Mouse (Mus musculus) urinary bladder, postnatal 10 days (tissue): ENCODE measurements around the gene Gm20388.

Experiments used
- DNase-seq: peaks from one replicate; pipeline ENCODE4 v3.0.0; 2022; ENCODE audit warnings: low spot score

The Gm20388 gene

DNA sequence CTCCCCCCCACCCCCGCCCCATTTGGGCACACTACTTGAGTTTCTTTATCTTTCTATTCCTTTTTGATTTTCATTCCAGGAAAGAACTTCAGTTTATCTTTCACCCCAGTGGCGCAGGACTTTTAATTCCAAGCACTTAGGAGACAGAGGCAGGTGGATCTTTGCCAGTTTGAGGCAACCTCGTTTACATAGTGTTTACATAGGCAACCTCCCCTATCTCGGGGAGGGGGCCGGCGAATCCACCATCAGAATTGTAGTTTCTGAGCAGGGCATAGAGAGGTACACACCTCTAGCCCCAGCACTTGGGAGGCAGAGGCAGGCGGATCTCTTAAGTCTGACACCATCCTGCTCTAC lies 2041.0 kb downstream of the Gm20388 start:
- no peak for DNase-seq

DNA sequence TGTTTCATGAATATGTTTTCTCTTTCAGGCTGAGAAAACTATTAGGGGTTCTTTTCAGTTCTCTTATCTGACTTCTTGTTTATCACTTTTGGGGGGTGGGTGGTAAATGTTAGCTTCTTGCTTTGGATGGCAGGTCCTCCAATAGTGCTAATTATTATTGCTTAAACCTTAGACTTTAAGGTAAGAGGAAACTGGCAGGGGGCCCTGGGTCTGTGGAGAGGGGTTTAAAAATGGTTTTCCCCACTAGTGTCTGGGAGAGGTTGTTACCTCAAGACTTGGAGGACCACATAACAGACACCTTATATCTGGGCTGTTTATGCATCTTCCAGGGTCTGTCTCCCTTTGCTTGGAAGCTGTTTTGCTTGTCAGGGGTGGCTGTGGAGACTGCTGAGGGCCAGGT lies 2041.5 kb downstream of the Gm20388 start:
- DNase-seq, result no peak

DNA sequence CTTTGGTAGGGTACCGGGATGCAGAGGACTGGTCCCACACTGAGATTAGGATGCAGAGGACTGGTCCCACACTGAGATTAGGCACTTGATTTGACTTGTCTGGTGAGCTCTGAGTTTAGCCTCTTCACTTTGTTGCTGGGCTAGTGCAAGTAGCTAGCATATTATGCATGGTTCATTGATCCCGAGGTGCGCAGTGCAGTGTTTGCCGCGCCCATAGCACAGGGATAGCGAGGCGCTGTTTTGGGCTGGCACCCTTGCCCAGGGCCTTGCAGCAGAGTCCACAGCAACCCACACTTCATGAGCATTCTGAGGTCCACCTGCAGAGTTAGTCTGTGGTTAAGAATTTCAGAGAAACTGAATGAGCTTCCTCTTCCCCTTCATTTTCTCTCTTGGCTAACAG lies 2042.2 kb downstream of the Gm20388 start:
- DNase-seq, result no peak

DNA sequence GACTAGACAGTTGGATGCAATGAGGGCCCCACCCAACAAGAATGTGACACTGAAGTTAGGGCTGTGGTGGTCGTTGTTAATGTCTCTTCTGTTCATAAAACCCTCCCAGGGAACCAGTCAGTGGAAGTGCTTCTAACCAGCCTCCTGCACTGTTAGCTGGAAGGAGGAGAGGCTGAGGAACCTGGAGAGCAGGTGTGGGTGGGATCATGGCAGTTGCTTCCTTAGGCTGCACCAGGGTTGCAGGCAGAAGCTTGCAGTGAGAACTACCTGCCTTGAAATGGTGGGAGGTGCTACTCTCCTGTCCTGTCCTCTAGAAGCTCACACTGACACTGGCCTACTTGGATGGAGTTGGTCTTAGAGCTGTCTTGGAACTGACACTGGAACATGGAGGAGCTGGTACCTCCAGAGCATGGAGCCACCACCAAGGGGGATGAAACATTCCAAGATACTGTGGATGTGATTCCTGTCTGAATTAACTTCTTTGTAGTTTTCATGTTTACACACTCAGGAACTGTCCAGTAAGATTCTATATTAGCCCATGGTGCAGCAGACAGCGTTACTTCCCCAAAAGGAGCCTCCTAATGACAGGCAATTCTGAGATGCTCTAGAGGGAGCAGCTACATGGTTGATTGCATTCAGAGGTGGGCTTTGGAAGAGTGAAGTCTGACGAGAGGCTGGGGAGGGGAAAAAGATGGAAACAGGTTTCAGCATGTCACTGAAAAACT lies 2043.3 kb downstream of the Gm20388 start:
- no peak for DNase-seq

DNA sequence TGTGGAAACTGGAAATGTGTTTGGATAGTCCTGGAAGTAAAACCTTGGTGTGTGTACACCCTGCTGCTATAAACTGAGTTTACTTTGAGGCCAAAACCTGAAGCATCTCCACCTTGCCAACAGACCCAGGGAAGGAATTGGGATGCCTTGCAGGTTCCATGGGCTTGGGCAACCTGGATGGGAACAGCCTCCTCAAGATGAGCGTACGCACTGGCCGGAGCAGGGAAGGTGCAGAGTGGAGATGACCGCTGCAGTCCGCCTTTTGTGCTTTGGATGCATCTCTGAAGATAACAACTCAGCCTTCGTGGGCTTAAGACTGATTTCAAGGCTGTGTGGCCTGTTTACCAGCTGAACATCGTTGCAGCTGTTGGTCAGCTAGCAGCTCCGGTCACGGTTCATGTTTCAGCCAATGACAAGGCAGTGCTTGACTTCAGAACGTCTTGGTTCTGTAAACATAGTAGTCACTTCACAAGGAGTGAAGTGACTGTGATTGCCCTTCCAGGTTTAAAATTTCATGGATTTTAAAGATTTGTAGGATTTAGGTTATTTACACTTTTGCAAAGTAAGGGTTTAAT lies 2044.4 kb downstream of the Gm20388 start:
- DNase-seq, result no peak

DNA sequence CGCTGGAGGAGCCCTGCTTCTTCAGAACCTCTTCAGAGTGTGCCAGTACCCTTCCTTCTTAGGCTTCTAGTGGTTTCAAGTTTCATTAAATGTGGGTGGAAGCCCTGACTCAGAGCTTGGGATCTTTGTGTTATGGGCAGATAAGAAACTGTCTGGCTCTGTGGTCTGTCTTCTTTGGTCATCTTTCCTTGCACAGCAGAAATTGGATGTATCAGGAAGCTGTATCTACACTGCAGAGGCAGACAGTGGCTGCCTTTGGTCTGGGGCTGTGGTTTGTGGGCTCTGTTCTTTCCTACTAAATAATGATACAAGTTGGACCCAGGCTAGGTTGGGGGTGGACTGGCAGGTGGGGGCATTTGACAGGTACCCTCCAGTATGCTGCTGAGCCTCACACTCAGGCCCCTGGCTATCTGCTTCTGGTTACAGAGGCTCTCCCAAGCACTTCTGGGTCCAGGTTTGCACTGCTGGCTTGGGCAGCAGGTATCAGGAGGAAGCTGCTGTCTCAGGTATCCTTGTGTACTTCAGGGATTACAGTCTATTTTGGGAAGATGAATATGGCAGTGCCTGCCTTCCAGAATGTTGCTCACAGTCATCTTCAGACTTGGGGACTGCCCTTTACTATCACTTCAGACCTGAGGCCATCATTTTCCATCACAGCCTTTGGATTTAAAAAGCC lies 2045.3 kb downstream of the Gm20388 start:
- no peak for DNase-seq

DNA sequence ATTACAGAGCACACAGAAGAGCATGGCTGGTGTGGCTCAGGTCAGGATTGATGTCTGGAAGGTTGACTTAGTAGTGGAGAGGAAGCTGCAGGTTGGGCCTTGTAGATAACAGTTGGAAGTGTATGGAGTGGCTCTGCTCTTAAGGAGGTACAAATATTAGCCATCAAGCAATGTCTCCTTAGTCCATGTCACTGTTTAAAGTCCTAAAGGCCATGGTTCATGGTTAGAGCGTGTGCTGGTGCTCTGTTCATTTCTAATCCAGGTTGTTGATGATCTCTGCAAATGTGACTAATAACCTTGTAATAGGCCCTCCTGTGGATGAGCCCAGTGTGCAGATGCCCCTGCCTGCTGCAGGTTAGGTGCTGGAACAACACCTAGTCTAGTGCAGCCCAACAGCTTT lies 2047.8 kb downstream of the Gm20388 start:
- DNase-seq, result no peak

DNA sequence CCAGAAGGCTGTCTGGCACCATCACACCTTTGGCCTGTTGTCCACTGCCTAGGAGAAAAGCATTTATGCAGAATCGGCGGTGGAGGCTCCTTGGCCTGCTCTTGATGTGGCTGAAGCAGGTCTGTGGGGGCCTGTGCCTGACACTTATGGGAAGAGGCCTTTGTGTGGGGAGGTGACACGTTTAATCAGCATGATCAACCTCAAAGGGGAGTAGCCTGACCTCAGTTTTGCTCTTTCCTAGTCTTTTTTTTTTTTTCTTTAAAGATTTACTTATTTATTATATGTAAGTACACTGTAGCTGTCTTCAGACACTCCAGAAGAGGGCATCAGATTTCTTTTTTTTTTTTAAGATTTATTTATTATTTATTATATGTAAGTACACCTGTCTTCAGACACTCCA lies 2052.3 kb downstream of the Gm20388 start:
- no peak for DNase-seq

DNA sequence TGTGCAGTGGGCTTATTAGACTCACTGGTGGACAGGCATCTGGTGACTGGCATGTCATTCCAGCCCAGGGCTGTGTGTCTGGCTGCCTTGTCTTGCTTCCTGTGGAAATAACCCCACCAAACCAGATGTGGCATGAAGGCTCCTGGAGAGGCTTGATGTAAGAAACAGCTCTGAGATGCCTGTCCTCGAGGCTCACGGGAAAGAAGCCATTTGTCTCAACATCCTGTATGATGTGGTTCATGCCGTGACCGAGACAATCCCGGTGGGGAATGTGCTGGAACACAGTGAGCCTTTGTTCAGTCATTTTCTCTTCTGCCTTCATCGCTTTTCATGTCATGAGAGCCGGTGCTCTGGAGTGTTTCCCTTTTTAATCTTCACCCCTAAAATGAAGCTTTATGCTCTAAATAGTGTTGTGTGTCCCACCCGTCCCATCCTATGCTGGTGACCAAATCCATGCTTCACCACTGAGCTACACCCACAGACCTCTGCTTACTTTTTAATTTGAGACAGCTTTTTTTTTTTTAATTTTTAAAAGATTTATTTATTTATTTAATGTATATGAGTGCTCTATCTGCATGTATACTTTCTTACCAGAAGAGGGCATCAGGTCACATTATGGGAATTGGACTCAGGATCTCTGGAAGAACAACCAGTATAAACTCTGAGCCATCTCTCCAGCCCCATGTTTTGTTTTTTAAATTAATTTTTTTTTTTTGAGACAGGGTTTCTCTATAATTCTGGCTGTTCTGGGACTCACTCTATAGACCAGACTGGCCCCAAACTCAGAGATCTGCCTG lies 2054.3 kb downstream of the Gm20388 start:
- no peak for DNase-seq

DNA sequence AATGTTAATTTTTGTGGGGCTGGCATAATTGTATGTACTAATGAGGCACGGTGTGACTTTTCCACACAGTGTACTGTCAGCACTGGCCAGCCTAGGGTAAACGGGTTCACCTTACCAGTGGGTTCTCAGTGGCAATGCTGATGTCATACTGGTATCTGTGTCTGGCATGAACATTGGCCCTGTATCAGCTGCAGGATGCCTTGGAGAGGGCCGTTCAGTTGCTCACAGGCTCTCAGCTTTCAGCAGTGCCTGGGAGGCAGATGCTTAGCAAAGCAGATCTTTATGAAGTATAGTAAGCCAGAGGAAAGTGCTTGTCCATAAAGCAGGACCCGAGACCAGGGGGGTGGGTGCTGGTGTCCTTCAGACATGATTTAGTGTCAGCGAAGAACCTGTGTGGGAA lies 2055.5 kb downstream of the Gm20388 start:
- DNase-seq, result no peak

DNA sequence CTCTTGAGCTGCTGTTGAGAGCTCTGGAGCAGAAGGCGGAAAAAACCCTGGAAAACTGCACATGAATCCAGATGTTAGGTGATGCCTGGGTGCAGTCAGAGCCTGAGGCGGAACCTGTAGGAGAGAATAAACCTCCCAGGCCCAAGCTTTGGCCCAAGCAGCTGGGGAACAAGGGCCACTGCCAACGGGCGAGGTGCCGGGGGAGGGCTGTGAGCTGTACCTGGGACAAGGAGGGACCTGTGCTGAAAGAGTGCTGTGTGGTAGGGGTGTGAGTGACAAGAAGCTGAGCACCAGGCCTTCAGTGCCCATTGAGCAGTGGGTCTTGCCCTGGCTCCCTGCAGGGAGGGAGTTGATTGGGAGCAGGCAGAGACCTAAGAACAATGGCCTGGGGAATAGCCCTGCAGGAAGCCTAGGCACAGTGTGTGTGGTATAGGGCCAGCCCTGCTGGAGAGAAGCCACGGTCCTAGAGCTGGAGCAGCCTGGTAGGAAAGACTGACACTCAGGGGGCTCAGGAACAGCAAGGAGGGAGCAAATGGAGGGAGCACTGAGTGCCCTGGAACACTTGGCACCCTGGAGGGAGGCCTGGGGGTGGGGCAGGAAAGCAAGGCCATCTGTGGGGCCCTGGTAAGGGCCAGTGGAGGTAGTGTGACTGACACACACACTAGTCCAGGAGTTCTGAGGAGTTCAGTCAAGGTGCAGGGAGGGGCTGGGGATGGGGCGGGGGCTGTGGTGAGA lies 2056.2 kb downstream of the Gm20388 start:
- no peak for DNase-seq

DNA sequence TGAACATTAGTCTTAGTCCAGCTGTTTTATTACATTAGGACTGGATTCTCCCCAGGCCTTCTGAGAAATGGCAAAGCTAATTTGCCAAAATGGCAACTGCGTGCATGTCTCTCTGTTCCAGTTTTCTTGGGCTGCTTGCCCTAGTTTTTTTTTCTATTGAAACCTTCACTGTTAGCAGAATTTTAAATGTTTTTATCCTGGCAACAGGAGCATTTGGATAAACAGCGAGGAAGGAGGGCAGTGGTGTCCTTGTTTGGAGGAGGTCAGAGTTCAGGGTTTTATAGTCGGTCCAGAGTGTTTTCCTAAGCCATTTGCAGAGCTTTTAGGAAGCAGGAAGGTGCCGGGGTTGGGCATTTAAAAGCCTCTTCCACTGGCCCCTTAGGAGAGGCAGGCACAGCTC lies 2057.3 kb downstream of the Gm20388 start:
- no peak for DNase-seq

DNA sequence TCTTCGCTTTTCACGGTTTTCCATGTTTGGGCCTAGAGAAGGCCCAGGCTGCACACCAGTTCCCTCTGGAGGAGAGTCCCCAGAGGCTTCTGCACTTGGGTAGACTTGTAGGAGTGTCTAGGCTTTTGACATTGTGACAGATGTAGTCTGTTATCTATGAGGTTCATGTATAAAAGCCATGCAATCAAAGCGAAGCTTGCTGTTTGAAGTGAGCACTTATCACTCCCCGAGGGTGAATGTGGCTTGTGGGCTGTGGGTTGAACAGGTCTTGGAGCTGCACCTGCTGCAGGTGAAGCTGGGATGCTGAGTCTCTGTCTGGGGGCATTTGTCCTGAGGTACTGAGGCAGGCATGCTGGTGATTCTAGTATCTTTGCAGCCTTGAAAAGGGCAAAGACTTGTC lies 2057.9 kb downstream of the Gm20388 start:
- no peak for DNase-seq

DNA sequence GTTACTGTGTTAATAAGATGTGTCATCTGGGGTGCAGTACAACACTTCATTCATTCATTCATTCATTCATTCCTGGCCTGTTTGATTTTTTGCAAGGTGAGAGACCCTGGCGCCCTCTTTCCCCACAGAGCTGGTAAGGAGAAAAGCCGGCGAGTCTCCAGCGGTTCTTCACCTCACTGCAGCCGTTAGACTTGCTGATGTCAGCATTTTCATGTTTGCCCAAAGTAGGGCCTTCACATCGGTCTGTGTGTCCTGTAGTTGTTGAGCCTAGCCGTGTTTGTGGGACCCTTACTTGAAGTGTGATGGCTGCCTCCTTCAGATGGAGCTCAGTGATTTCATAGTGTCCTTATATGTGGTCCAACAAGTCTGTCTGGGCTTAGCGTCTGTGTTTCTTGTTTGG lies 2059.6 kb downstream of the Gm20388 start:
- no peak for DNase-seq

DNA sequence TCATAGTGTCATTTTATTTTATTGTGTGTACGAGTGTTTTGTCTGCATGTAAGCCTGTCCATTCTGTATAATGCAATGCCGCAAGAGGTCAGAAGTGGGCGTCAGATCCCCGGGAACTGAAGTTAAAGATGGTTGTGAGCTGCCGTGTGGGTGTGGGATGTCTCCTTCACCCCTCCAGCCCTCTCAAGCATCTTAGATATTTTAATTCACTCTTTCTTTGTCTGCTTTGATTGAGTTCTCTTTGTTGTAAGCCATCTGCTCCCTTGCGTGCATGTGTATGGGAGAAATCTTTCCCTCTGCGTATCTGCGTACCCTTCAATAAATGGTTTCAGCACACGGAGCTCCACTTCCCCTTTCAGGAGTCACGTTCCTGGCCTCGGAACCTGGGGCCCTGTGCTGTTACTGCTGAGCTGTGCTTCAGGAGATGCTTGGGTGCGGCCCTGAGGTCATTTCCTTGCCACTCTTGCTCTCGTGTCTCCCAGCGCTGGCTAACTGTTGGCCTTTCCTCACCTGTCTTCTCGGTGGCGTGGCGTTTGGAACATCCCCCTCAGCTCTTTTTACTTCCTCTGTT lies 2060.9 kb downstream of the Gm20388 start:
- no peak for DNase-seq

DNA sequence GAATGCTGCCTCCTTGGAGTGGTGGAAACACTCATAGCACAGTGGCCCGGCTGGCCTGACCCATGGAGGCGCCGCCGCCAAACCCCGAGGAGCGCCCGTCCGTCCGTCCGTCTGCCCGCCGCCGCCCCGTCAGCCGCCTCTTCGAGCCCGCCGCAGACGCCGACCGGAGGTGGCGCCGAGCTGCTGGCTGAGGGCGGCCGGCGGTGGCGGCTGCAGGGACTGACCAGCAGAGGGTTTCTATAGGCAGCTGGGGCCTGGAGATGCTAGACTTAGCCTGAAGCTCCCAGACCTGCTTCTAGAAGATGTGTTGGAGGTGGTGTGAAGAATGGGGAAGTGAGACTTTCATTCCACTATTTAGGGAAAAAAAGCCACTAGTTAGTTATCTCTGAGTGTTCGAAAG lies 2063.3 kb downstream of the Gm20388 start:
- DNase-seq, result no peak

DNA sequence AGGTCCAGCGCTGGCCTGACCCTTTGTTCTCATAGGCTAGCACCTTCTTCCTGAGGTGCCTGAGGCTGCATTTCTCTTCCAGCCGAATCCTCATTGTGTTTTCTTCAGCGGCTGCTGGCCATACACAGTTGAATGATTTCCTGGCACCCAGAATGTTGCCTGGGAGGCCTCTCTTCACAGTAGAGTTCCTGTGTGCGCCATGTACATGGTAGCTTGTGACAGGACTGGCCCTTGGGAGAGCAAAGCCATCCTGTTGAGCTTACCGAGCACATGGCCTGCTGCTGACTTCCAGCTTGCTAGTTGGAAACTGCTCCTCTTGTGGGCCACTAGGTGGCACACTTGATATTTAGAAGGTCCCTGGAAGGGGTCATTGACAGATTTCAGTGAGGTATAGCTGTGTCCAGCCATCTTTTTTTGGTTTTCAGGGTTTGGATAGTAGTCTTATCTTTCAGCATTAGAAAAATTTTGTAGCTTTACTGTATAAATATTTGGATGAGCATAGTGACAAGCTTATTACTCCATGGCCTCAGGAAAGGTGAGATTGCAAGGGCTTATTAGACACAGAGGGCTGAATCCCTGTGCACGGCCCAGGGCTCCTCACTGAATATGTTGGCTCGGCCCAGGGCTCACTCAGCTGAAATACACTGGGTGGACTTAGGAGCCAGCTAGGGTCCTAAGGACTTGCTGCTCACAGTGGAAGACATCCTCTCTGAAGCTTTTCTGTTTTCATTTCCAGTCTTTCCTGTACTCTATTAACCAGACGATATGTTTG lies 2067.4 kb downstream of the Gm20388 start:
- no peak for DNase-seq

DNA sequence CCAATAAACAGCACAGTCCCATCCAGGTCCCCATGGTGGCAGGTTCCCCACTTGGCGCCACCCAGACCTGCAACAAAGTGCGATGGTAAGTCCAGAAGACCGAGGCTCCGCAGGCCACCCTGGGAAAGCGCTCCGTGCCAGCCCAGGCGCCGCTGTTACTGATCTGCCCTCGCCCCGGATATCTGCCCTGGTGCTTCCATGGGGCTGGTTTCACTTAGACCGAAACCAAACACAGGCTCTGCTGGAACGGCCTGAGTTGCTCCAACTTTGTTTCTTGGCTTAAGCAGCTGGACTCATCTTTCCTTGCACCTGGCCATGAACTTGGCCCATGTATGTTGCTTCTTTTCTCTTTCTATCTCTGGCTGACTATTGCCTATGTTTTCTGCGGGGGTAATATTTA lies 2068.0 kb downstream of the Gm20388 start:
- no peak for DNase-seq

DNA sequence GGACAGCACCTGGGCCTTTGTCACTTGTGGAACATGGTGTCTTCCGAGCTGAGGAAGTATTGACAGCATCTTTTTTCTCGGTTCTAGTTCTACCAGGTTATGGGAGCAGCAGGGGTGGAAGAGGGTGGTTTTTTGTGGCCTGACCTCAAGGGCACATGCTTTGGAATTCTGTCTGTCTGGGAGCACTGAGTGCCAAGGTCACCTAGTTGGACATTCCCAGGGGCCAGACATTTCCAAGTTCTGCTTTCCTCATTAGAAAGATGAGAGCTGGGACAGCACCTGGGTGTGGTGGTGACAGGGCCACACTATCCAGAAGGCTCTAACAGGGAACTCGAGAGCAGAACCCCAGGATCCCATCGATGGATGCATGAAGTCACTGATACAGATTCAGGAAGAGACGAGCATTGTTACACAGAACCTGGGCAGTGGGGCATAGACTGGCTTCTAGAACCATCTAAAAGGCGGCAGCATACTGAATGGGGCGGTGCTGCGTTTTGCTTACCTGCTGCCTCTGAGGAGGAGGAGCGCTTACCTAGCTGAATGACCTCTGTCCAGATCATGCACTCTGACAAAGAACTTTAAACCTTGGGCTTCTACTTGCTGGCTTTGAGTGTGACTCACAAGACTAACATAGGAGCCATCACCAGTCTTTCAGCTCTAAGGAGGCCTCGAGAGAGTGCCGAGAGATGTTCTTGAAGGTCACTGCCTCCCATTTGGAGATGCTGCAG lies 2070.3 kb downstream of the Gm20388 start:
- DNase-seq, result no peak

DNA sequence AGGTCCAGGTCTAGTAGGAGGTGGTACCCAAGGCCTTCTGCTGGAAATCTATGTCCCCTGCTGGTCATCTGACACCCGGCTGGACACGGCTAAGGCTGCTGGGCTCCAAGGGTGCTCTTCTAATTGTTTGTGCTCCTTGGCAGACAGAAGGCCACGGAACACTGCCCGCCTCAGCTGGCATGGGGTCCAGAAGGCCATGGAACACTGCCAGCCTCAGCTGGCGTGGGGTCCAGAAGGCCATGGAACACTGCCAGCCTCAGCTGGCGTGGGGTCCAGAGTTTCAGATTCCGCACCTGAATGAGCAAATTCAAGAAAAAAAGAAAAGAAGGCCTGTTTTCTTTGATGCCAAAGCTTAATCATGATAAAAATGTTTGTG lies 2070.9 kb downstream of the Gm20388 start:
- DNase-seq, result no peak
